Mouse (Mus musculus) cerebellum, adult 11-12 months (tissue): Measurements from ENCODE around the gene Ldlr.
"Not testable (repeated sequence)": the region's sequence is repeated elsewhere in the genome, so short reads cannot be mapped to it uniquely, and the experiment has no call there.

Experiments used
- DNase-seq: peaks from one replicate; pipeline ENCODE4 v3.0.0; 2022

Ldlr gene

GRCm38 (mm10) chr9:21758576-21759529 is 35.6 kb downstream of the Ldlr start:
- peak; percentile 46 for DNase-seq

DNA sequence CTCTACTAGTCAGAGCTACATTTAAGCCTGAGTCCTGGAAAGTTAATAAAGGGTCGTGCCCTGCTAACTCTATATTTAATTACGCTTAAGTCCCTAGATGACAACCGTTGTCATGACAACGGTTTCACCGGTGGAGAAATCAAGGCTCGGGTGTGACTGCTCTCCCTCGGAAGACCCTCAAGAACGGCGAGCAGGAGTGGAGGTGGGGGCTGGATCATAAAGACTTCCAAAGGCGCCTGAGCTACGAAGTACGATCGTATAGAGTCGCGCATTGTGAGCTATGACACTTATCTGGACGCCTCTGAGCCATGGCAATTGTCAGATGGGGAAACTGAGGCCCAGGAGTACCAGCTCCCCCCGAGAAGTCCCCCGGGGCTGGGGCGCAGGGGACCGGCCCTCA is 36.4 kb downstream of the Ldlr start:
- DNase-seq = no peak

DNA sequence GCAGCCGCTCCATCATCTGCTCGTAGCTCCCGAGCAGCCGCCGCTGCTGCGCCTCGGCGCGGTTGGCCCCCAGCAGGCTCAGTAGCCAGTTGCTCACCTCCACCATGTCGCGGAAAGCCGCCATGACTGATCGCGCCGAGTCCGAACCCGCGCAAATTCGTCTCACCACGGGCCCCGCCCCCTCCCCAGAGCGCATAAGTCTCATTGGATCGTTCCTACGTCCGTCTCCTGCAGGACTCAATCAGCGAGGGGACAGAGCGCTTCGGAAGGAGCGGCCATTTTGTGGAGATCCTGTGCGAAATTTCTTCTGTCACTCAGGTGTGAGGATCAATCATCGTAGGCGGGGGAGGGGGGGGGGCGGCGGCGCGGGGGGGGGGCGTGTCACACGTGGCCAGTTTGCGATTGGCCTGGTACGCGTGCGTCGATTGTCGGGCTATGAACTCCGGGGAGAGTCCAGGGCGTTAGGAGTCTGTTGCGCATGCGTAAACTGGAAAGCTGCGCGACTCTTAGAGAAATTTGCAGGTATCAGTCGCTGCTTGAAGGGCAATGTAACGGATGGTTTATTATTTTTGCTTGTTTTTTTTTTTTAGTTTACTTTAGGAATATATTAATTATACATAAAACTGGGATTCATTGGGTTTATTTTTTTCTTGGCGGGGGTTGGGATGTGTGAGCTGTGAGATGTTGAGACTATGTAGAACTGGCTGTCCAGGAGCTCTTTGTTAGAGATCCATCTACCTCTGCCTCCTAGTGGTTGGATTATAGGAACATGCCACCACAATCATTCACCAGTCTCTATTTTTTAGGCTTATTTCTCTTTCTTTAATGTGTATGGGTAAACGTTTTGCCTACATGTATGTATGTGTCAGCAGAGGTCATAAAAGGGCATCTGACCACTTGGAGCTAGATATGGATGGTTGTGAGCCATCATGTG is 37.1 kb downstream of the Ldlr start, which contains the start of gene Spc24:
Gene Spc24, minus strand, starts transcription at position 149 of the 934 bp plus-strand sequence.
- peak; percentile 96 for DNase-seq

DNA sequence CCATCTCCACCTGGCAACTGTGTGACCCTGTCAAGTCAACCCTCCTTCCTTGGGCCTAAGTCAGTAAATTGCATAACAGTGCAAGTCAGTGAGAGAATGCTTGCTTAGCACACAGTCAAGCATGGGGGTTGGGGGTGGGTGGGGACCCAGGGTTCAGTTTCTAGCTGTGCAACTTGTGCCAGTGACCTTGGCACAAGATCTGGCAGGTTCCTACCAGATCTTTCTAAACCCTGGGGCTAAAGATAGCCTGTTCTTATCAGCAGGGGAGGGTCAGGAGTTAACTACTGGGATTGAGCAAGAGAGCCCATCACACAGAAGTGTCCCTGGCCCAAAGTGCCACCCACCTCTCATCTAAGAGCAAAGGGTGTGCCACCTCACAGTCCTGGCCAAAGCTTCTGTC is 38.9 kb downstream of the Ldlr start:
- DNase-seq = no peak

DNA sequence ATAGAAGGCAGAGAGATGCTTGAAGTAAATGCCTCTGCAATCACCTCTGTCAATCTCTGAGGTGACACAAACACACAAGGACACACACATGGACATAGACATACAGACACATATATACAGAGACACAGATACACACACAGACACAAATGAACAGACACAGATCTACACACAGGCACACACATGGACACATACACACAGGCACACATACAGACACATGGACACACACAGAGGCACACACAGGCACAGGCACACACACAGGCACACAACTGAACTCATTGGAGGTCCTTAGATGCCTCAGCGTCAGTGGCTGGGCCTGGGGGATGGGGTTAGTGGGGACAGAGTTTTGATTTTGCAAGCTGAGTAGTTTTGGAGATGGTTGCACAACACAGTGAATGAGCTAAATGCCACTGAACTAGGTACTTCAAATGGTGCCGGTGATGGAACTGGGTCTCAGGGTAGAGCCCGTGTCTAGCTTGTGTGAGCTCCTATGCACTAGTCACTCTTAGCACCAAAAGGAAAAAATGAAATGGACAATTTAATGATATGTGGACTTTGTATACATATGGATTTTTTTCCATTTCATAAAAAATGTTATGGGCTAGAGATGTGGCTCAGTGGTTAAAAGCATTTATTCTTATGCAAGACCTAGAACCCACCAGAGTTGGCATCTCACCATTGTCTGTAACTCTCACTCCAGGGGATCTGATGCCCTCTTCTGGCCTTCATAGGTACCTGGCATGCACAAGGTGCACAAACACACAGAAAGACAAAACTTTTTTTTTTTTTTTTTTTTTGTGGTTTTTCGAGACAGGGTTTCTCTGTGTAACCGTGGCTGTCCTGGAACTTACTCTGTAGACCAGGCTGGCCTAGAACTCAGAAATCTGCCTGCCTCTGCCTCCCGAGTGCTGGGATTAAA is 41.1 kb downstream of the Ldlr start:
- DNase-seq = no peak

- DNase-seq = peak; percentile 84
Measured at GRCm38 (mm10) chr9:21767896-21768295, 44.6 kb downstream of the Ldlr start.

DNA sequence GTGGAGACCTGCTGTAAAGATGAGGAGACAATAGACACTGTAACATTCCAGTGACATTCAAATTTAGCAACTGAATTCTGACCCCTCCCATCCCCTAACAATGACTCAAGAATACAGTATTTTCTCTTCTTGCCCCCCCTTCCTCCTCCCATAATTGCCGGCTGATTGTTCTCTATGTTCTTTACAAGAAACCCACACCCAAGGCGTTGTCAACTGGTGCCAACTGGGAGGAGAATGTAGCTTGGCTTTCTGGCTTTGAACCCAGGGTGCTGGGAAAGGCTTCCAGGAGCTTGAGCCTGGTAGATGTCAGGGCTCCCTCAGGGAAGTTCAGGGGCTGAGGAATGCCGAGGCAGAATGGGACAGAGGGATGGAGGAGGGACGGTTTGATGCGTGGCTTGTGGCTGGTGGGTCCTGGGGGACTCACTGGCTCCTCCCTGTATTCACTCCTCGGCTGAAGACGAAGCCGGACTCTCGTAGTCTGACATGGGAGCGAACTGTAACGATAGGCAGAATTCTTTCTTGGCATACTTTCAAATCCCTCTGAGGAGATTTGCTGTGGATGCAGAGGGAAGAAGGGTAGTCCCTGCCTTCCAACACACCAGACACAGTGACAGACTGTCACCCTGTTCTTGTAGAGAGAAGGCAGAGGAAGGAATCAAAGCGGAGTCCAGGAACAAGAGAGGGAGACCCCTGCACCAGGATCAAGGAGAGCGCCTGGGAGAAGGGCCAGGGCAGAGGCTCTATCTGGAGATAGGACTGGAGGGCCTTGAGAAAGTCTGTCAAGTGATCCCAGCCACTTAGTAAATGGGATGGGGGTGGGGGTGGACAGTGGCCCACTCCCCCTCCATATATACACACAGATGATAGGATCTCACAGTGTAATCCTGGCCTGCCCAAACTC is 45.5 kb downstream of the Ldlr start:
- peak; percentile 74 for DNase-seq

GRCm38 (mm10) chr9:21769558-21770183 is 46.4 kb downstream of the Ldlr start:
- DNase-seq = peak; percentile 73

DNA sequence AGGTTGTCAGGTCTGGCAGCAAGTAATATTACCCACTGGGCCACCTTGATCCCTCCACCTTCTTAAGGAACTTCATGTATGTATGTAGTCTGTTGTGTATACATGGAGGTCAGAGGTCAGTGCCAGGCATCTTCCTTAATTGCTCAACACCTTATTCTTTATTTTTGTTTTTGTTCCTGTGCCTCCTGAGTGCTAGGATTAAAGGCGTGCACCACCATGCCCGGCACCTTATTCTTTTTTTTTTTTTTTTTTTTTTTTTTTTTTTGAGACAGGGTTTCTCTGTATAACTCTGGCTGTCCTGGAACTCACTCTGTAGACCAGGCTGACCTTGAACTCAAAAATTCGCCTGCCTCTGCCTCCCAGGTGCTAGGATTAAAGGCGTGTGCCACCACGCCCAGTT is 50.1 kb downstream of the Ldlr start:
- not testable (repeated sequence) for DNase-seq

DNA sequence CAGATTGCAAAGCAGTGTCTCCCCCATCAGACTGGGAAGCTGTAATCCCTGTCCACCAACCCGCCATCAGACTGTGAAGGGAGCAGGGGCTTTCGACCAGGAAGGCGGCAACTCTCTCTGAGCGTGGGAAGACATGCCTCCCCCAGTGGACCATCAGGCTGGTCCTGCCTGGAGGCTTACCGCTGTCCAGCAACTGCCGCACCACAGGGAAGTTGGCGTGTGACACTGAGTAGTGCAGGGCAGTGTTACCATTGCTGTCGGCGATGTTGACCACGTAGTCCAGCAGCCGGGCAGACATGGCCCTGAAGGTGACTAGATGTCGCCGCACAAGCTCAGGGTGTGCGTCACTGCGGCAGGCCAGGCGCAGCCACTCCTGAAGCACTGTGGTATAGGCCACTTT is 51.1 kb downstream of the Ldlr start:
- DNase-seq = no peak

GRCm38 (mm10) chr9:21777726-21778125 is 54.4 kb downstream of the Ldlr start:
- no peak for DNase-seq

DNA sequence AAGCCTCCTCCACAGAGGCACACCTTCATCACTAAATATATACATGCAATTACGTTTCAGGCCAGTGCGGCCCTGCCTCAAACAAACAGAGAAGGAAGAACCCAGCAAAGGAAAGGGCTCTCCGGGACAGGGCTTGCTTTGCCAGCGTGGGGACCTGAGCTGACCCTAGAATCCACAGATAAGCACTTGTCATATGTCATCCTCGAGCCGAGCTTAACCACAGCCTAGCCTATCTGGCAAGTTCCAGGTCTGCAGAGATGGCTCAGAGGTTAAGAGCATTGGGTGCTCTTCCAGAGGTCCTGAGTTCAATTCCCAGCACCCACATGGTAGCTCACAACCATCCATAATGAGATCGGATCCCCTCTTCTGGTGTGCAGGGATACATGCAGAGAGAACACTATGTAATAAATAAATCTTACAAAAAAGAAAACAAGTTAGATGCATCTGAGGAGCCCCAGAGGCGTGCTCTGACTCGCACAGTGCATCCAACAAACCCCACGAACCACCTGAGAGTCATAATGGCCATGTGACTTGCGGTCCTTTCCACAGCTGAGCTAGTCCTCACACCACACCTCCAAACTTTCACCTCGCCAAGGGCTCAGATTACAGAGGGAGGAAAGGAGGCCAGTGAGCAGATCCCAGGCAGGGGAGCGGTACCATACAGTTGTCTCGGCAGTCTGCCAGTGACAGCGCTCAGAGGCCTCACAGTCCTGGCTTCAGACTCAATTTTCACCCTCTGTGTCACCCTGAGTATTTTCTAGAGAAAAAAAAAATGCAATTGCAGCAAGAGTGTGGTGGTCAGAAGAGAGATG is 58.6 kb downstream of the Ldlr start:
- no peak for DNase-seq

- DNase-seq = no peak
Measured at GRCm38 (mm10) chr9:21784517-21785307, 61.4 kb downstream of the Ldlr start.

DNA sequence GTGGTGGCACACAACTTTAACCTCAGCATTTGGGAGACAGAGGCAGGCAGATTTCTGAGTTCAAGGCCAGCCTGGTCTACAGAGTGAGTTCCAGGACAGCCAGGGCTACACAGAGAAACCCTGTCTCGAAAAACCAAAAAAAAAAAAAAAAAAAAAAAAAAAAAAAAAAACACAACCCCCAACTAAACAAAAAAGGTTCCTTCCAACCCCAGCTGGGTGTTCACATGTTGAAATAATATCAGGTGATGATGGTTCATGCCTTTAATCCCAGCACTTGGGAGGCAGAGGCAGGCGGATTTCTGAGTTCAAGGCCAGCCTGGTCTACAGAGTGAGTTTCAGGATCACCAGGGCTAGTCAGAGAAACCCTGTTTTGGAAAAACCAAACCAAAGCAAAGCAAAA is 63.0 kb downstream of the Ldlr start:
- not testable (repeated sequence) for DNase-seq

GRCm38 (mm10) chr9:21786906-21787305 is 63.6 kb downstream of the Ldlr start:
- DNase-seq = peak; percentile 65

- DNase-seq = no peak
Measured at GRCm38 (mm10) chr9:21787654-21788053, 64.4 kb downstream of the Ldlr start.

DNA sequence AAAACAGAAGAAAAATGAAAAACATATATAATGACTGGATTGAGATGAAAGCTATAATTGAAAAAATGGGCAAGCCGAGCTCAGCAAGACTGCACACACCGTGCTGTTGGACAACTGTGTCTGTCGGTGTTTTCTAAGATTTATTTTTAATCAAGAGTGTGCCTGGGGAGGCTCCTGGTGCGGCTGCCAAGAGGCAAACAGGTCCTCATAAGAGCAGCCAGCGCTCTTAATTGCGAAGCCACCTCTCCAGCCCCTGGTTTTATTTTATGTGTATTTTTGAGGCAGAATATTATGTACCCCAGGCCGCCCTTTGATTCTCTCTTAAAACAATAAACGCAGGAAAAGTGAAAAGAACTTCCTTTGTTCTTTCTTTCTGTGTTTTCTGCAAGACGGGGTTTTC is 65.0 kb downstream of the Ldlr start:
- DNase-seq = no peak

- no peak for DNase-seq
Measured at GRCm38 (mm10) chr9:21791861-21792260, 68.6 kb downstream of the Ldlr start.

GRCm38 (mm10) chr9:21792644-21793043 is 69.4 kb downstream of the Ldlr start:
- DNase-seq = peak; percentile 65
